Mouse (Mus musculus): ENCODE data around the gene Scn9a.

- no peak for TF ChIP-seq TCF12 (IDR thresholded peaks at IDR 0.05; ENCODE audit: insufficient read depth, poor library complexity, severe bottlenecking)
- TF ChIP-seq MYOD1 (IDR thresholded peaks at IDR 0.05; ENCODE audit: control insufficient read depth in 1 of 3, insufficient read length in 2 of 3, low read depth in 2 of 3): no peak
- no peak for TF ChIP-seq POLR2A (IDR thresholded peaks at IDR 0.05; ENCODE audit: insufficient read length, low read depth)
- no peak for TF ChIP-seq REST (IDR thresholded peaks at IDR 0.05; ENCODE audit: insufficient read depth, insufficient read length)
- no peak for TF ChIP-seq E2F4 (IDR thresholded peaks at IDR 0.05; ENCODE audit: insufficient read depth)
- no peak for TF ChIP-seq MAX (IDR thresholded peaks at IDR 0.05; ENCODE audit: low read depth)
- no peak for TF ChIP-seq POLR2AphosphoS2 (IDR thresholded peaks at IDR 0.05; ENCODE audit: insufficient read length, low read depth)
- no peak for TF ChIP-seq USF1 (IDR thresholded peaks at IDR 0.05; ENCODE audit: low read depth)
These were observed 2.0 kb downstream of the Scn9a start for GRCm38 (mm10) chr2:66632728-66633127.

Data from myocyte (in vitro differentiated cells).